ENCODE assay signal across 20 mouse cellular contexts in the genomic region with DNA sequence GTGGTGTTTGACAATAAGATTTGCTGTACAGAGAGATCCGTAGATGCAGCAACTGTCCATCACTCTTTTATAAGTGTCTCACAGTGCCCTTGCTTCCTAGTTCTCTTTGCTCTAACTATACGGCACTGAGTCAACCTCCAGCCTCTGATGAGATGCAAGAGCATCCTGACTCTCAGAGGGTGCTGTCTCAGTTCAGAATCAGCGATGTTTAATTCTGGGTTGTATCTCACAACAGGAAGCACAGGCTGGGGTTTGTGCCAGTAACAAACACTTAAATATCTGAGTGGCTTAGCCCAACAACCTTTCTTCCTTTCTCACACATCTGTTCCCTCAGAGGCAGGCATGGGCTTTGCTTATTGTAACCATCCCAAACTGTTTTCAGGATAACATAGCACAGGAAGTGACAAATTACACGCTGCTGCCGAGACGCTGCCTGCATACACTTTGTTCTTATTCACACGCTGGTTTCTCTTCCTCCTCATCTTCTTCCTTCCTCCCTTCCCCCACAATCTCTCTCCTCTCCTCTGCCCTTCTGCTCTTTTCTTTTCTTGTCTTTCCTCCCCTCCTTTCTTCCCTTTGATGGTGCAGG.
DNase-seq lines count a peak whose midpoint lies in the region; ATAC-seq and TF ChIP-seq lines count a peak whose summit lies in the region.
"Had no signal": no experiment of that assay in that cellular context is flagged by ENCODE, and none has a peak within 500 bp of the region (broad histone marks: within the 10 kb centered on the region; RNA-seq: fewer than 3 reads in every experiment).

No protein-coding gene starts in this region.

- no peak for TF ChIP-seq CTCF in bone marrow macrophage, adult 2 months (IDR thresholded peaks at IDR 0.05; ENCODE audit: low read depth, low read length)

- H3K27ac ChIP-seq in bone marrow macrophage, adult 2 months (ENCODE audit: insufficient read depth, low read depth, low read length): peak overlapping the region; percentile 30
- H3K27ac ChIP-seq: forebrain, embryonic 12.5 days; midbrain, embryonic 12.5 days; neural tube, embryonic 13.5 days had no signal

- no peak for TF ChIP-seq POLR2A in bone marrow macrophage, adult 2 months (IDR thresholded peaks at IDR 0.05; ENCODE audit: borderline replicate concordance, low read depth, low read length)

- peak; percentile 17 for DNase-seq in embryo, embryonic 10 days (ENCODE audit: low spot score)
- DNase-seq in embryo, embryonic 11 days: no peak
- peak; percentile 49 for DNase-seq in A20 (ENCODE audit: low read depth, low spot score)
- no peak for DNase-seq in spleen, postnatal 4 days (ENCODE audit: low spot score in 2 of 2)
- no peak for DNase-seq in right cerebral cortex, postnatal 4 days
- no peak for DNase-seq in spleen, adult 18-20 months
- DNase-seq: adrenal gland, postnatal 36 days; cerebellum, adult 9-10 months; gastrocnemius, postnatal 14 days; kidney, adult 2 months; kidney, postnatal 10 days; left cerebral cortex, postnatal 4 days; liver, postnatal 0 days; lung, postnatal 14 days; right cerebral cortex, adult 18-20 months had no signal

- ATAC-seq in megakaryocyte, adult 5-6 weeks (ENCODE audit: poor library complexity, severe bottlenecking): peak; percentile 47
- ATAC-seq: liver, postnatal 0 days had no signal

- H3K4me3 ChIP-seq in bone marrow macrophage, adult 2 months (ENCODE audit: insufficient read depth, low read length): no peak overlapping the region
- H3K4me3 ChIP-seq: forebrain, embryonic 12.5 days; midbrain, embryonic 12.5 days; neural tube, embryonic 13.5 days had no signal

- H3K4me1 ChIP-seq in bone marrow macrophage, adult 2 months (ENCODE audit: control insufficient read depth, insufficient read depth, low read length): peaks cover 29% of the 10 kb centered on the region
- H3K4me1 ChIP-seq: forebrain, embryonic 12.5 days; midbrain, embryonic 12.5 days; neural tube, embryonic 13.5 days had no signal

Comparison
In these comparisons a context has a peak if more than half of its experiments do, and no peak if none do; other contexts are left out.
1. DNase-seq: peak in embryo, embryonic 10 days (single experiment) and A20 (single experiment); none in embryo, embryonic 11 days (single experiment), spleen, postnatal 4 days (0 of 2), right cerebral cortex, postnatal 4 days (single experiment) and spleen, adult 18-20 months (0 of 2).